Mouse (Mus musculus) erythroblast, embryonic 14.5 days (primary cell): ENCODE measurements at regions not wholly inside any gene's neighbourhood (a gene's known extent, or its start where the extent isn't known, plus 50 kb on each side); places are given as distances from the start of the nearest gene placed in this dataset.

Experiments
- GATA1 ChIP-seq: IDR thresholded peaks from 2 replicates; pipeline ENCODE4 v1.6.1; 2012; ENCODE audit warnings: low read length, inconsistent platforms, mixed read lengths
- TAL1 ChIP-seq: IDR thresholded peaks from 3 replicates; pipeline ENCODE4 v1.6.1; 2012; ENCODE audit warnings: low read length, inconsistent platforms, mixed read lengths

DNA sequence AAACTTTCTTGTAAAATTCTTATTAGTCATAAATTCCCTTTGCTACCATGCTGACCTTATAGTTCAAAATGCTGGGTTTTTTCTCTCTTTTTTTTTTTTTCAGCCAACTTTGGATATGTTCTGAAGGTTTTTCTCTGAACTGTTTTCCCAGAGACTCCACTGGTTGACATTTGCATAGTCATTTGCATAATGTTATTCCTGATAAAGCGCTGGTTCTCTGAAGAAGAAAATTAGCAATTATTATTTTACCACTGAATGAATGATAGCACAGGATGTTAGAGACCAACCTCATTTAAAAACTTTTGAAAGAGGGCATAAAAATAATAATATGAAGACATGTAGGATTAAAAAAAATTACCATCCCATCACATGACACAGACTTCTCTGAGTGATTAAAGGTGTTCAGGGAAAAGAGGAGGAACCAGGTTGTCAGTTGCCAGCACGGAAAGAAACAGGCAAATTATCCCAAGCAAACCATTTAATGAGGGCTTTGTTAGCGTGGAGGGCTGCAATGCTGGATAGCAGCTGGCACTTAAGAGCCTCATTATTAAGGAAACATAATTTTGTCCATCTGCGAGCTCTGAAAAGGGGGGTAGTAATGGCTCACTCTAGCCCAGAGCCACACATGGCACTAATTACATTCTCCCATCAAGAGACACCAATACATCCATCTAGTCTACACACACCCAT is 171.9 kb upstream of the Nabp1 start:
- TF ChIP-seq TAL1 (no peak), GATA1 (no peak)
